Mouse (Mus musculus) liver, embryonic 14.5 days (tissue): Measurements from ENCODE around the gene Pitpnm1.

Experiments
- CTCF ChIP-seq: IDR thresholded peaks from 2 replicates; pipeline ENCODE4 v1.5.1; 2016; ENCODE audit warnings: antibody characterized with exemption, low read depth, control low read depth
- EP300 ChIP-seq: IDR thresholded peaks from 2 replicates; pipeline ENCODE4 v1.6.1; 2016; ENCODE audit warnings: antibody characterized with exemption, low read depth

DNA sequence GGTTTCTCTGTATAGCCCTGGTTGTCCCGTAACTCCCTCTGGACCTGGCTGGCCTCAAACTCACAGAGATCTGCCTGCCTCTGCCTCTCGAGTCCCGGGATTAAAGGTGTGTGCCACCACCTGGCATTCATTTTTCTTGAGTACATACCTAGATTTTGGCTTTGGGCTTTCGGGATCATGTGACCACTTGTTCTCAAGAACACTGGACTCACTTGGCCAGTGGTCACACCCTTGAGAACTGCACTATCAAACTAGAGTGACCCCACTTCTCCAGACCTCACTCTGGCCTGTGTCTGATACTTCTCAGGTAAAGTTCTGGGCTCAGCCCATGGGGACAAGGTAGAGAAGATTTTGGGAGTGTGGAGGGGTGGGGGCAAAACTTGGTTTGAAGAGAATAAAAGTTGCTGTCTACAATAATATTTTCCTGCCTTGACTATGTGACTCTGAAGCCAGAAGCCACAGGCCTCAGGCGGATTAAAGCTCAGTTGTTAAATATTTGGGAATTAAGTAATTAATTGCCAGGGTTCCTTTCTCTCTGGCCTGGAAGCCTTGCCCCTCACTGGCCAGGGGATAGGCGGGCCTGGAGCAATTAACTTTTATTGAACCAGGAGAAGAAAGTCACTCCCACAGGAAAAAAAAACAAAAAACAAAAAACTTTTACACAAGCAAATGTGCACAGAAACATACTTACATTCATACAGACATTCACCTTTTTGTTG is 26.9 kb upstream of the Pitpnm1 start:
- no peak for TF ChIP-seq CTCF
- TF ChIP-seq EP300 = no peak
